Mouse (Mus musculus): ENCODE measurements around the gene Hapln1. TPM values are rescaled to one million over a fixed set of nuclear protein-coding genes. Genes with fewer than 3 reads are reported as not detected.

Gene Hapln1
- polyA plus RNA-seq (2012; rRNA removed): 0.23 and 0.60 TPM in 2 replicates

GRCm38 (mm10) chr13:89539205-89539886 lies at the start of gene Hapln1:
Gene Hapln1 (plus strand): TSS chr13:89539796.

Other genes starting within 250 kb of the Hapln1 start
- 5.8 and 6.0 TPM in 2 replicates for gene Vcan, start 202.7 kb downstream of the Hapln1 start, polyA plus RNA-seq (2012; rRNA removed)

All from colon, adult 2 months (tissue).